Mouse (Mus musculus): ENCODE results near the gene Tm6sf1. TPM values are rescaled to one million over a fixed set of nuclear protein-coding genes. Genes with fewer than 3 reads are reported as not detected.
"Not testable (repeated sequence)": the region's sequence is repeated elsewhere in the genome, so short reads cannot be mapped to it uniquely, and the experiment has no call there.

Tm6sf1 gene
- 10 to 100 TPM; 31.8 to 33.5 TPM for total RNA-seq (2021)

DNA sequence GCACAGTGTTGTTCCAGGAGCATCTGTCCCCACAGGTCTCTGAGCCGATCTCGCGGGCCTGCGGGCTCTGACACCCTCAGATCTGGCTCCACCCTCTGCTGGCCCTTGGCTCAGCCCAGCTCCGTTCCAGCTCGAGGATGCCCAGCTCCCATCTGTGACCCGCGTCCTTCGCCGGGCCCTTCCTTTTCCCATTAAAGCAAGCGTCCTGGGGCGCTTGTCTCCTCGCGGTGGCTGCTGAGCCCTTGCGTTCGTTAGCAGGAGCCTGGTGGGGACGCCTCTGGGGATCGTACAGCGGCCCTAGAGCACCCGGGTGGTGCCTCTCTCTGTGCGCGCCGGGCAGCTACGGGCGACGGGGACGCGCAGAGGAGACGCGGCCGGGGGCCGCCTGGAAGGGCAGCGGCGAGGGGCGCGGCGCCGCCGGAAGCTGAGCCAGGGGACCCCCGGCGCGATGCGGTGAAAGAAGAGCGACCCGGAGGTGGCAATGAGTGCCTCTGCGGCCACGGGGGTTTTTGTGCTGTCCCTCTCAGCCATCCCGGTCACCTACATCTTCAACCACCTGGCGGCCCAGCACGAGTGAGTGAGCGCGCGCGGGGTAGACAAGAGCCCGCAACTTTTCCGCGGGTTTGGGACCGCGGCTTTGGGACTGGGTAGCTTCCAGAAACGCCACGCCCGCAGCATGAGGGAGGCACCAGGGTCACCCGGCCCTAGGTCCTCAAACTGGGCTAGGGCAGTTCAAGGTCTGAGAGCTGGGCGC, at the start of gene Tm6sf1:
Gene Tm6sf1 (plus strand): TSS at position 34 of the 754 bp plus-strand sequence.
- DNase-seq (ENCODE audit: extremely low spot score in 1 of 2, low spot score in 2 of 2), result peak in 1 of 2 experiments; percentile 79
- intact Hi-C loops (cut with DNase I), result no loop called here

DNA sequence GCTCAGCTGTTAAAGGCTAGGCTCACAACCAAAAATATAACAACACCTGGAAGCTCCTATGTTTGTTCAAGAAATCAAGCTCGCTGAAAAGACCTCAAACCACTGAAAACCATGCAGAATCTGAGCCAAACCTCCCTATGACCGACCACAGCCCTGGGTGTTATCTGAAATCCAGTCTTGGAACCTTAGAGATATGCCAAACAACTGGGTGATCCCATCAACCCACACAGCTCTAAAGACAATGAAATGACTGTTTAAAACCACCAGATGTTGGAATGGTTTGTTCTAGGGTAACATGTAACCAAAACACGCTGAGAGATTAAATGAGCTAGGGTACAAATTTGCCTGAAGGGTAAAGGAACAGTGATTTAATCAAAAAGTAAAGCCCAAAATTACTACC, 33.9 kb upstream of the Tm6sf1 start:
- intact Hi-C loops (cut with DNase I), result loop anchor here (10.0 kb wide), 1 partner anchor 110 kb away; the partner anchor contains the start of gene Hdgfl3
- no peak for DNase-seq (ENCODE audit: extremely low spot score in 1 of 2, low spot score in 2 of 2)

DNA sequence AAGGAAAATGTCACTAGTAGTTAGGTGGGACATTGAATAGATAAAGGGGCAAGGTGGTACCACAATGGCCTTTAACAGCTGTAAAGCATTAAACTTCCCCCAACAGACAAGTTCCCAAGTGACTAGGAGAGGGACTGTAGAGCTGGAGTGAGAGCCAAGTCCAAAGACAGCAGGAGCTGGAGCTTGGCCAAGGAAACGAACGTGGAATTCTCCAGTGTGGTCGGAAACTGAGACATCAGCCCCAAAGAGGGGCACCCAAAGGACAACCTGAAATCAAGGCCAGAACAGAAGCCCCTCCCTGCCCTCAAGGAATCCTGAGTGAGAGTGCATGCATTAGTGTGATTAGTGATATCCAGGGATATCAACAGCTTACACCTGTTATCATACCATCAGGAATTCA, 33.4 kb upstream of the Tm6sf1 start:
- DNase-seq (ENCODE audit: extremely low spot score in 1 of 2, low spot score in 2 of 2), result peak in 1 of 2 experiments; percentile 66

DNA sequence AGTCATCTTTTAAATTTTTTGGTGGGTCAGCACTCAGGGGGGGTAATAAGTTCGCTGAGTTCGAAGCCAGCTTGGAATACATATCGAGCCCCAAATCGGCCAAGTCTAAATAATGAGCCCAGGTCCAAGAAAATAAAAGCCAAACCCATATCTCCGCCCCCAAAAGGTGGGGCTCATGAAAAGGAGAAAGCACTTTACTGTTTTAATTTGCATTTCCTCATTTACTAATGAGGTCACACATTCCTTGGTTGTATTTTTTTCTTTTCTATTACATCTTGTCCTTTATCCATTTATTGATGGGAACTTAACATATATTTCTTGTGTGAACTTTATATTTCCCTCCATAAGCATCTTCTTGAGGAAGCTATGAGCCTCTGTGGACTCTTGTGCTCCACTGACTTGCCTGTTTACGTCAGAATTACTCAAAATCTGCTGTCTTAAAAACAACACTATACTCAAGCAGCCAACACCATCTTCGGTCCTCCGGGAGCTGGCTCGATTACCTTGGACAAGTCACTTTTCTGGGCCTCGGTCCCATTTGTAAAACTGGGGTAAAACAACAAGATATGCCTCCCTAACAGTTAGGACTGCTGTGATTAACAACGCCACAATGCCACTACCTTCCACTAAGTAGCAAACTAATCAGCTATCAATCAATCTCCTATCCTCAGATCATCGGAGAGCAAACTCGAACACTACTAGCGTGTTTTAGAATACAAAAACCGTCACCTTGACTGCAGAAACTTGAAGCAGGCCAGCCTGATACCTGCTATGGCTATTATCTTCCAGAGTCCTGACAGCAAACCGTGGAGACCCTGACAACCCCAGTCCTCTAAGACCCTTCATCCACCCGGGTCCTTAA, 30.8 kb upstream of the Tm6sf1 start:
- DNase-seq (ENCODE audit: extremely low spot score in 1 of 2, low spot score in 2 of 2), result no peak
- intact Hi-C loops (cut with DNase I), result loop anchor here (10.0 kb wide), 1 partner anchor 107 kb away; the partner anchor contains the start of gene Hdgfl3

More for the DNA sequence above, 33.4 kb upstream of the Tm6sf1 start:
- intact Hi-C loops (cut with DNase I), result loop anchor here (10.0 kb wide), 1 partner anchor 109 kb away; the partner anchor contains the start of gene Hdgfl3

DNA sequence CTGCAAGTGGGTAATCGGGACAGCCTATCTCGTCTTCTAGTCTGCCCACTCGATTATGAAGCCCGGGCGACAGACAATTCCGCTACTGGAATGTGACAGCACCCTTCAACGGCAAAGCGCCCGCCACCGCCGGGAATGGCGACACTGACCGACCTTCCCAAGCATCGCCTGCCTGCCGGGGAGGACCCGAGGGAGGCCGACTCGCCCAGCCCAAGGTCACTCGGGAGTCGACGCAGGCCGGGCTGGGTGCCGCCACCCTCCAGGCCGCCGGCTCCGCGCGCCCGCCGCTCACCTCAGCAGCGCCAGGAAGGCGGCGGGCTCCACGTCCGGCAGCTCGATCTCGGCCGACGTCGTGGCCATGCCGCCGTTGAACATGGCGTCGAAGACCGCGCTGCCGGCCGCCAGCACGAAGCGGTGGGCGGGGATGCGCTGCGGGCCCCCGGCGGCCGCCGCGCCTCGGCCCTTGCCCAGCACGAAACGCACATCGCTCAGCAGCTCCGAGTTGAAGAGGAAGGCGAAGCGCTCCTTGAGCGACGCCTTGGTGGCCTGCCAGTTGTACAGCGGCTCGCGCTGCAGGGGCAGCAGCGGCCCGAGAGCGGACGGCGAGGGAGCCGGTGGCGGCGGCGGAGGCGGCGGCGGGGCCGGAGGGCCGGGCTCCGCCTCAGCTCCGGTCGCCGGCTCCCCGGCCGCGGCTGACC, 30.0 kb upstream of the Tm6sf1 start:
- peak; percentile 52 to 67 for DNase-seq (ENCODE audit: extremely low spot score in 1 of 2, low spot score in 2 of 2)
- intact Hi-C loops (cut with DNase I), result loop anchor here (10.0 kb wide), 1 partner anchor 106 kb away; the partner anchor contains the start of gene Hdgfl3

DNA sequence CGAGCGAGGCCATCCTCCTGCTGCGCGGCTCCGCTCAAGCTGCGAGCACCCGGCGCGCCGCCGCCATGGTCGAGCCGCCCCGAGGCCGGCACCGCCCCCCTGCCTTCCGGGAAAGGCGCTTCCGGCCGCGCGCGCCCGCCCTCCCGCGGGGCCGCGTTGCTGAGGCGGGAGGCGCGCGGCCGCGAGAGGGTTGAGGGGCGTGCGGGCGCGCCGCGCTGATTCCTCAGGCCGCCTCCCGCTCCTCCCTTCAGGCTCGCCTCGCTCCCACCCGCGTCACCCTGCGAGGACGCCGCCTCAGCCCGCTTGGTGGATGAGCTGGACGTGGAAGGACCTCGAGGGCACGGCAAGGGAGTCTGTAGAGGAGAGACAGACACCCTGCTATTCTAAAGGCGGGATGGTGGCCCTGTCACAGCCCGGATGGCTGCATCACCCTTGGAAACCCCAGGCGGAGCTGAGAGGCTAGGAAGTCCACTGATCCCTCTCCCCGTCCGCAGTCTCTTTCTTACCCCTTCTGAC, 29.4 kb upstream of the Tm6sf1 start, which contains the start of gene Btbd1:
Gene Btbd1 (minus strand): TSS at position 53 of the 516 bp plus-strand sequence.
- intact Hi-C loops (cut with DNase I), result loop anchor here (10.0 kb wide), 1 partner anchor 105 kb away; the partner anchor contains the start of gene Hdgfl3
- peak; percentile 66 to 94 for DNase-seq (ENCODE audit: extremely low spot score in 1 of 2, low spot score in 2 of 2)

DNA sequence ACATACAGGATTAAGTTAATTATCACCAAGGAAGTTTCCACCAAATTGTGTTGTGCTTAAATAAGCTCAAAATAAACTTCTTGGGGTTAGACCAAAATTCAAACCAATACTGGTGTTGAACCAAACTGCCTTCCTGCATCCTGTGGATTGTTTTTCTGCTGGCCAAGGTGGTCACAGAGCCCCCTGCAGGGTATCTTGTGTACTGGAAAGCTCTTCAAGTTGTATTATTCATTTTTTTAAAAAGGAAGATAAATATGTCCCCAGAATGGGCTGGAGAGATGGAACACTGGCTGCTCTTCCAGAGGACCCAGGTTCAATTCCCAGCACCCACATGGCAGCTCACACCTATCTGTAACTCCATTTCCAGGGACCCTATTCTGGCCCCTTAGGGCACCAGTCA, 24.0 kb upstream of the Tm6sf1 start:
- intact Hi-C loops (cut with DNase I), result no loop called here
- no peak for DNase-seq (ENCODE audit: extremely low spot score in 1 of 2, low spot score in 2 of 2)

DNA sequence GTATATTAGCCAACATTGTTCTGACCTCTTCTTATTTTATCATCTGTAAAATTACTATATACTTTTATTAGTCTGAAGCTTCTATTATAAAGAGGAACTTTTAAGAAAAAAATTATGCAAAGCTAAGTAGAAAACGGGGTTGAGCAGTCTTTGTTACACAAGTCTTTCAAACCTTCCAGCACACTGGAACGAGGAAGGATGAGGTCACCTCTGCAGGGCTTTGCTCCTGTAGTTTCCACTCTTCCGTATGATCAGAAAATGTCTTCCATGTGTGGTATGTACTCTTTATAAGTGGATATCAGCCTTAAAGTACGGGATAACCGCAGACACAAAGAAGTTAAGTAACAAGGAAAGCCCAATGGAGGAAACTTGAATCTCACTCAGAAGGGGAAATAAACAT, 23.4 kb upstream of the Tm6sf1 start:
- no peak for DNase-seq (ENCODE audit: extremely low spot score in 1 of 2, low spot score in 2 of 2)
- intact Hi-C loops (cut with DNase I), result no loop called here

DNA sequence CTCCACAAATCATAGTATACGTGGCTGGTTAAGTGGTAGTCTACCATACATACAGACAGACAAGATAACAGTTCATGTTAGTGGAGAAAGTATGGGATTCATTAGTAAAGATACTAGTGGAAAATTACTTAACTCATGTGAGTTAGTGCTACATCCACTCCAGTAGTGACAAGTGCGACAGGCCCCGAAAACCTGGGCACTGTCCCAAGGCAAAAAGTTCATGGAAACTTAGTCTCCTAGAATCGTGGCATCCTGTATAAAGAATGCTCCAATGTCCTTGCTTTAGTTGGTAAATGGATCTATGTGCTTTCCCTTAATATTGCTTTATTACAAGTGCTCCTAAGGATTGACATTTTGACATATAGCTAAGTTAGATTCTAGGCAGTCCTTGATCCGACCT, 21.0 kb upstream of the Tm6sf1 start:
- DNase-seq (ENCODE audit: extremely low spot score in 1 of 2, low spot score in 2 of 2); intact Hi-C loops (cut with DNase I): not testable (repeated sequence)

DNA sequence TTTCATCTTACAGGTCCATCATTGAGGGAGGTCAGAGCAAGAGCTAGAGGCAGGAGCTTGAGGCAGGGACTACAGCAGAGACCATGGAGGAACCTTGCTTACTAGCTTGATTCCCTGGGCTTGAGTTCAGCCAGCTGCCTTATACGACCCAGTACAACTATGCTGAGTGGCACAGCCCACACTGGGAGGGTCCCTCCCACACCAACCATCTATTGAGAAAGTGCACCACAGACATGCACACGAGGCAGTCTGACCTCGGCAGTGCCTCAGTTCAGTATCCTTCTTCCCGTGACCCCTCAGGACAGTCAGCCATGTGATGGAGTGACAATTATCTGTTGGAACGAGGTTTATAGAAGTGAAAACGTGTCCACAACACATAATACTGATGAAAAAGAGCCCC, 19.1 kb upstream of the Tm6sf1 start:
- intact Hi-C loops (cut with DNase I), result no loop called here
- no peak for DNase-seq (ENCODE audit: extremely low spot score in 1 of 2, low spot score in 2 of 2)

DNA sequence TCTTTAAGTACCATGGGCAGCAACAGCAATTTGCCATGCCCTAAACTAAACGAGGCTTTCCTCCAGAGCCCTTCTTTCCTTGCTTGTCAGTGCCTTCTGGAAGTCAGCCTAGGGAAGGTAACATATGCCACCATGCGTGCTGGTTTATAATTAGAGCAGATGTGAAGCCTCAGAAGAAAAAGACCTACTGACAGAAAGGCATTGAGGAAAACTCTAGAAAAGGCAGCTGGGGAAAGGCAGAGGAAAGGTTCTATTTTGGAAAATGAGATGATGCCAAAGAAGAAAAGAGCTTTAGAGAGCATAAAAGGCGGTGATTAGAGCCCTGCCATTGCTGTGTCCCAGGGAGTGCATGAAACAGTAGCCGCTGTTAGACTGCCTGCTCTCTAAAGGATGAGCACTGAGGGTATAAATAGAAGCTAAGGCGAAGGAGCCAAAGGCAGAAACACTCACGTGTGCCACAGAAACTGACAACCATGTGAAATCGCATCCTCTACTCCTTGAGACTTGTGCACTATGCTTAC, 18.1 kb upstream of the Tm6sf1 start:
- intact Hi-C loops (cut with DNase I), result no loop called here
- peak in 1 of 2 experiments; percentile 63 for DNase-seq (ENCODE audit: extremely low spot score in 1 of 2, low spot score in 2 of 2)

DNA sequence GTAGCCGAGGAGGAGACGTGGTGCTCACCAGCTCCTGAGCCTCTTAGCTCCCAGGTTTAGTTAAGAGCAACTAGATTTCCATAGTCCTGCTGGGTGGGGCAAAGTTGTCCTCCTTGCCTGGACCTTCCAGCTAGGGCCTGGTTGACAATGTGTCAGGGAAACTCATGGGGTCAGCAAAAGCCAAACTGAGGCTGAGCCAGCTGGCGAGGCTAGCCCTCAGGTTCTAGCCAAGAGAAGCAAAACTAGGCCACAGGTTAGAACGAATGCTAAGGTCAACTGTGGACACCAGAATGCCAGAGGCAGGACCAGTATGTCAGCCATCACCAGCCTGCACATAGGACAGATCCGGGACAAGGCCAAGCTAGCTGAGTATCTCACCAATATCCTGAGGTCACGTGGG, 17.4 kb upstream of the Tm6sf1 start:
- DNase-seq (ENCODE audit: extremely low spot score in 1 of 2, low spot score in 2 of 2), result no peak
- intact Hi-C loops (cut with DNase I), result no loop called here

DNA sequence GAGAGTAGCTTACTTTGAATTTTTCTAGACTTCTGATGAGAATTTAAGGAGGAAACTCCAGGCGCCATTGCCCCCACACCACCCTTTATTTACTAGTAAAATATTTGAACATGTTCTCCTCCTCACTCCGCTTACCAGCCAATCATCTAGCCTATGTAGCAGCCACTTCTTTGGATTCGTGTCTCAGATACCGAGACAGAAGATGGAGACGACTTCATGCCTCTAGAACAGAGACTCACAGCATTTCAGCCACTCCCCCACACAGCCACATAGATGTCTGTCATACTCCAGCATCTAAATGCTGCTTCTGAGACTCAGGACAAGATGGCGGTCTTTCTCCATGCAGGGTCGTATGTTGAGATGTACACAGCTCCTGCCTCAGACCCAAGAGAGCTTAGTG, 16.7 kb upstream of the Tm6sf1 start:
- DNase-seq (ENCODE audit: extremely low spot score in 1 of 2, low spot score in 2 of 2), result no peak
- intact Hi-C loops (cut with DNase I), result no loop called here

DNA sequence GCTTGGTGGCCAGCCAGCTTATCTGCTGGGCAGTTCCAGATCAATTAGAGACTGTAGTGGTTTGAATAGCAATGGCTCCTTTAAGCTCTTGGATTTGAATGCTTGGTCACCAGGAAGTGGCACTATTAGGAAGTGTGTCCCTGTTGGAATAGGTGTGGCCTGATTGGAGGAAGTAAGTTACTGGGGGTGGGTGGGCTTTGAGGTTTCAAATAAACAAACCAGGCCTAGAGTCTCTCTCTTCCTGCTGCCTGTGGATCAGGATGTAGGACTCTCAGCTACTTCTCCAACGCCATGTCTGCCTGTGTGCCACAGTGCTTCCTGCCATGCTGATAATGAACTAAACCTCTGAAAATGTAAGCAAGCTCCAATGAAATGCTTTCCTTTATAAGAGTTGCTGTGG, 15.8 kb upstream of the Tm6sf1 start:
- intact Hi-C loops (cut with DNase I), result no loop called here
- no peak for DNase-seq (ENCODE audit: extremely low spot score in 1 of 2, low spot score in 2 of 2)

DNA sequence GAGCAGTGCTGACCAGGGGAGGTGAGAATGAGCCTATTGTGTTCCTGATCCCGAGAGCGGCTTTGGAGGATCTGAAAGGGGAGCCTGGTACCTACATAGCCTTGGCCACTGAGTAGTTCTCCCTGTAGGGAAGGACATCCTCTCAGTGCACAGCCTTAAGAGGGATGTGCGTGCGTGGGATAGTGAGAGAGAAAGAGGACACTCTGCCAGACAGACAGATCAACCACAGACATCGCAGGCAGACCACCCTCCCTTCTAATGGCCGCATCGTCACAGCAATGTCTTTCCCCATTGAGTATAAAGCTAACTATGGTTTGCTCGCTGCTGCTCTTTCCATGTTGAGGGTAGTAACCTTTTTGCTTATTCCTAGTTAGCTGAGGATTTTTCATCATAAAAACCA, 14.9 kb upstream of the Tm6sf1 start:
- intact Hi-C loops (cut with DNase I), result no loop called here
- DNase-seq (ENCODE audit: extremely low spot score in 1 of 2, low spot score in 2 of 2), result no peak

DNA sequence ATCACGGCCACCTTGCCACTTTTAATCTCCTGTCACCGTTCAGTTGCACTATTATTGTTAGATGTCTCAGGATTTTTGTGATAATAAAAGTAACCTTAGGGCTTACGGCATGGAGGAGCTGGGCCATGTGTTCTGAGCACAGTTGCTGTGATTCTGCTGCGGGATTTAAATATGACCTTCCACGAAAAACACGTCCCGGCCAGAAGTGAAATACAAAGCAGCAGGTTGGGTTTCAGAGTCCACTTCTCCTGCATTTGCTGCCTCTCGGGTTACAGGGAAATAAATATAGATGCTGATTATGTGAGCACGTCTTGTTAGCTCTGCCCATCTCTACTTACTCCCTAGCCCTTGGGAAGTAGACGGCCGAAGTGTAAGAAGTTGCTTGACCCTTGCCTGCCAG, 14.0 kb upstream of the Tm6sf1 start:
- DNase-seq (ENCODE audit: extremely low spot score in 1 of 2, low spot score in 2 of 2), result no peak

DNA sequence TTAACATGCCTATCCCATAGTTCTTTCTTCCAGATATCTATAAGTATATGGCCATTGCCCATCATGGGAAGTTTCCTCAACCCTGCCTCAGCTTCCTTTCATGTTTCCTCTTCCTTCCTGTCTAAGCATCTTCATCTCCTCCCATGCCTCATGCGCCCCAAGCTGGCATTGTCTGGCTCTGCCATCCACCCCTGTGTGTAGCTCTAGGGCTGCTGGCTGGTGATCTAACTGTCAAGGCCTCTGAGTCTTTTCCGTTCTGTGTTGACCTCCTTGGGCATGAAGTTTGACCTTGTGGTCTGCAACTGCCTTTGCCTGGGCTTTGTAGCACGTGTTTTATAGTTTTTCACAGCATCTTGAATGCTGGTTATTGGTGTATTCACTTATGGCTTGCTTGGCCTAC, 13.5 kb upstream of the Tm6sf1 start:
- no peak for DNase-seq (ENCODE audit: extremely low spot score in 1 of 2, low spot score in 2 of 2)
- intact Hi-C loops (cut with DNase I), result no loop called here

More for the DNA sequence above, 14.0 kb upstream of the Tm6sf1 start:
- intact Hi-C loops (cut with DNase I), result no loop called here

DNA sequence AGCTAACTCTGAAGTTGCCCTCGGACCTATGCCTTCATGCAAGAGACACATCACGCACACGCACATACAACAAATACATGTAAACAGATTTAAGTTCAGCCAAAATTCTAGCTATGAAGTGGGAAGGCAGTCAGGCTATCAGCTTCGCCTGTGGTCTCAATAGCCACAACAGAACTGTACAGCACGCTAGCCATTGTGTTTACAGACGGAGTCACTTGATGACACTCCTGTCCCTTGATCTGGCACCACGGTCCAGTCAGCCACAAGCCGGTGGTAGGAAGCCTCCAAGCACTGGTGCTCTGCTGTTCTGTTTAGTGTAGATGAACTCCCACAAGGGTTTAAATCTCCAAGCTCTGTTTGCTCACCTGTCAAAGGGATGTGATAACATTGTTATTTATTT, 12.8 kb upstream of the Tm6sf1 start:
- no peak for DNase-seq (ENCODE audit: extremely low spot score in 1 of 2, low spot score in 2 of 2)
- intact Hi-C loops (cut with DNase I), result no loop called here

DNA sequence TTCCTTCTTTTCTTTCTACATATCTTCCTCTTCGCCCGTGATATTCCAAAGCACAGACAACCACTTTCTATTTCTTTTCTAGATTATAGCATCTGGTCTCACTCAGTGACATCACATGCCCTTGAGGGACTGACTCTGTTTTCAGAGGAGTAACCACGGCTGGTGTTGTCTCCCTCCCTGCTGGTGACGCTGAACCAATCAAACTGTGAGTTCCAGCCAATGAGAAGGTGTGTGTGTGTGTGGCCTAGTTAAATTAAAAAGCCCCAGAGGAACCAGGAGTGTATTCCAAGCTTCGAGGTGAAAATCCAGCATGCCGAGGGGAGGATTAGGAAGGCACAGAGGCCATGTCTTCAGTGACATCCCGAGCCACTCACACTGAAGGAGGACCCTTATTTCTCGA, 11.8 kb upstream of the Tm6sf1 start:
- intact Hi-C loops (cut with DNase I), result no loop called here
- no peak for DNase-seq (ENCODE audit: extremely low spot score in 1 of 2, low spot score in 2 of 2)

Measured in left cerebral cortex, postnatal 10 days (tissue).